Mouse (Mus musculus) ES-E14 (cell line): ENCODE data around the gene Naa16. TPM values are rescaled to one million over a fixed set of nuclear protein-coding genes. Genes with fewer than 3 reads are reported as not detected.

Source experiments
- DNase-seq: peaks from one replicate; pipeline ENCODE4 v3.0.0-alpha.2; 2013; ENCODE audit warnings: low read depth, low spot score
- H3K27ac ChIP-seq: 2 replicates; pipeline ENCODE4 v1.5.1; 2012; ENCODE audit warnings: low read depth, mild to moderate bottlenecking, low read length, moderate library complexity, mixed read lengths; ENCODE audit not compliant: poor library complexity, insufficient read depth, severe bottlenecking
- H3K36me3 ChIP-seq: 2 replicates; pipeline ENCODE4 v1.6.1; 2012; ENCODE audit warnings: mild to moderate bottlenecking, low read length, moderate library complexity, mixed read lengths; ENCODE audit not compliant: control insufficient read depth, poor library complexity, insufficient read depth, severe bottlenecking
- H3K4me1 ChIP-seq, 2 experiments: fragments of 150-350 bp in 1 of 2; sonication (generic) in 1 of 2; 2 replicates each; pipeline ENCODE4 v1.6.1; 2012; ENCODE audit warnings: low read length in 2 of 2, mild to moderate bottlenecking in 1 of 2, mixed read lengths in 1 of 2; ENCODE audit not compliant: control insufficient read depth in 2 of 2, insufficient read depth in 2 of 2, poor library complexity in 1 of 2
- H3K4me3 ChIP-seq, 2 experiments: fragments of 150-350 bp in 1 of 2; sonication (generic) in 1 of 2; 2 replicates each; pipeline ENCODE4 v1.5.1; 2012; ENCODE audit warnings: low read length in 2 of 2, low read depth in 1 of 2, mild to moderate bottlenecking in 1 of 2, mixed read lengths in 1 of 2; ENCODE audit not compliant: insufficient read depth in 1 of 2, poor library complexity in 1 of 2, severe bottlenecking in 1 of 2
- H3K9ac ChIP-seq: 2 replicates; pipeline ENCODE4 v1.6.1; 2012; ENCODE audit warnings: low read depth, mild to moderate bottlenecking, low read length, mixed read lengths; ENCODE audit not compliant: poor library complexity, insufficient read depth, severe bottlenecking
- H3K9me3 ChIP-seq: fragments of 150-350 bp; sonication (generic); 2 replicates; pipeline ENCODE4 v1.6.1; 2012; ENCODE audit warnings: low read depth, mild to moderate bottlenecking, low read length; ENCODE audit not compliant: control insufficient read depth, insufficient read depth
- CHD2 ChIP-seq: IDR thresholded peaks from 2 replicates; pipeline ENCODE4 v1.6.1; 2014; ENCODE audit warnings: mild to moderate bottlenecking, low read depth, low read length, inconsistent platforms
- HCFC1 ChIP-seq: IDR thresholded peaks from 2 replicates; pipeline ENCODE4 v1.6.1; 2012; ENCODE audit warnings: low read length, inconsistent platforms, borderline replicate concordance; ENCODE audit not compliant: insufficient read depth
- MAFK ChIP-seq: IDR thresholded peaks from 2 replicates; pipeline ENCODE4 v1.6.1; 2014; ENCODE audit warnings: mild to moderate bottlenecking, low read depth, low read length, inconsistent platforms; ENCODE audit not compliant: insufficient read depth
- ZC3H11A ChIP-seq: IDR thresholded peaks from 2 replicates; pipeline ENCODE4 v1.6.1; 2012; ENCODE audit warnings: low read depth, mild to moderate bottlenecking, inconsistent platforms, low read length, borderline replicate concordance
- ZNF384 ChIP-seq: IDR thresholded peaks from 2 replicates; pipeline ENCODE4 v1.6.1; 2012; ENCODE audit warnings: low read depth, low read length, inconsistent platforms
- in situ Hi-C, 2 experiments: fragments of 600-800 bp; cut with MboI; formaldehyde crosslinking; loops; one replicate each; pipeline ENCODE4 v1.15.1; 2025; ENCODE audit warnings: low sequenced_read_pairs in 2 of 2, inconsistent platforms in 1 of 2; ENCODE audit not compliant: unreplicated experiment in 2 of 2
- total RNA-seq: library from RNA; depleted of rRNA; stranded (reverse); fragments of 300-350 nt; gene quantifications from 2 replicates; pipeline ENCODE4 v1.2.3, GENCODE M21; 2012

Naa16 gene
- total RNA-seq, 1 experiment = 13.5 TPM

DNA sequence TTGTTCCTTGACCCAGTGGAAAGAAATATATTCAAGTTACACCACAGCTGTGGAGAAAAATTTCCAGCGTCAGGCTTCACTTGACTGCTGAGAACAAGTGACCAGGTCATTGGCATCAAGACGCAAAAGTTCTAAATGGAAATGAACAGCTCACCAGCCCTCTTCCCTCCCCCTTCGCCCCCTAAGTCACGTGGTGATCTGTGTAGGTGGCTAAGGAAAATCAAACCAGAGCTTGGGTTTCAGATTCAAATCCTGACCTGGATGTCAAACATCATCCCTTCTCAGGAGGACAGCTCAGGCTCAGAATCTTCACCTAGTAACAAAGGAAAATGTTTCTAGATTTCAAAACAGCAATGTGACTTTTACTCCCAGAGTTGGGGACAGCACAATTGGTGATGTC lies 91.3 kb downstream of the Naa16 start:
- Histone ChIP-seq H3K4me3 (no peak overlapping the region), H3K9ac (no peak overlapping the region), H3K9me3 (no peaks in the 10 kb centered on the region), H3K27ac (no peak overlapping the region), H3K36me3 (no peaks in the 10 kb centered on the region), H3K4me1 (no peaks in the 10 kb centered on the region)
- in situ Hi-C loops = no loop called here
- no peak for DNase-seq
- no peak for TF ChIP-seq ZNF384

- DNase-seq = no peak
- Histone ChIP-seq H3K36me3 (no peaks in the 10 kb centered on the region), H3K4me3 (no peak overlapping the region), H3K27ac (no peak overlapping the region), H3K4me1 (no peaks in the 10 kb centered on the region; a peak in 1 of 4 replicates), H3K9me3 (no peaks in the 10 kb centered on the region), H3K9ac (no peak overlapping the region)
- TF ChIP-seq ZC3H11A = no peak
- no peak for TF ChIP-seq HCFC1
- TF ChIP-seq MAFK = no peak
- TF ChIP-seq ZNF384 = no peak
- no peak for TF ChIP-seq CHD2
- in situ Hi-C loops = no loop called here
Measured at GRCm38 (mm10) chr14:79298314-79298992, 92.1 kb downstream of the Naa16 start.

DNA sequence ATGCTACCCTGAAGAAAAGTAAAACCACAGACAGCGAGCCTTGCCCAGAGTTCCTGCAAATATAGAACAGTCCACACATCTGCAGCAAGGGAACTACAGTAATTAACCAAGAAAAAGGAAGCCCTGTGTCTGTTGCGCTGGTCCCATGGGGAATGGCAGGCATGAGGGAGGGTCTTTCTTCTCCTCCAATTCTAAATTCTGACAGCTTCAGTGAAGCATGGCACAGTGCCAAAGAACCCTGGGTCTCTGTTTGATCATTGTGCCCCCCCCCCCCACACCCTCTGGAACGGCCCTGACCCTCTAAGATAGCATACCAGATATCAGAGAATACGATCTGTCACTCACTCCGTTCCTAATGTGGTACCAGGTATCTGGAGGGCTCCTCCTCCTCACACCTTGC lies 93.7 kb downstream of the Naa16 start:
- no peak for TF ChIP-seq HCFC1
- TF ChIP-seq MAFK = no peak
- no peak for TF ChIP-seq CHD2
- no peak for TF ChIP-seq ZC3H11A
- TF ChIP-seq ZNF384 = no peak
- in situ Hi-C loops = no loop called here
- no peak overlapping the region for H3K27ac ChIP-seq
- no peak for DNase-seq
- H3K9ac ChIP-seq = no peak overlapping the region
- no peak overlapping the region for H3K4me3 ChIP-seq
- no peaks in the 10 kb centered on the region; a peak in 1 of 4 replicates for H3K4me1 ChIP-seq
- no peaks in the 10 kb centered on the region for H3K9me3 ChIP-seq
- no peaks in the 10 kb centered on the region for H3K36me3 ChIP-seq

DNA sequence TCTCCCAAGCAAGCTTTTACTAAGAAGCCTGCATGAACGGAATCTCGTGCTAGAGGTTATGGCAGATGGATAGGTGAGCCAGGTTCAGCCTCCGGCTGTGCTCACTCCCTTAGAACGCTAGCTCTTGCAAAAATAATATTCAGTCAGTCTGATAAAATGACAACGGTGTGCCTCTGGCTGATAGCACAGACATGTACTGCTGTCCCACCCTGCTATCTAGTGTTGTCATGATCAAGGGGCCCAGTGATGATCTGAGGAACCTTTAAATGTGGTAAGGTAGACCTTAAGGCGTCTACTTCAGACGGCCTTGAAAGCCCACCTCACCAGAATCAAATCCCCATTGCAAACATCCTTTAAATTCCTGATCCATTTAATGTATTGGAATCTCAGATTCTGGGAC lies 94.4 kb downstream of the Naa16 start:
- Histone ChIP-seq H3K27ac (no peak overlapping the region), H3K36me3 (no peaks in the 10 kb centered on the region), H3K4me3 (no peak overlapping the region), H3K4me1 (no peaks in the 10 kb centered on the region; a peak in 1 of 4 replicates), H3K9me3 (no peaks in the 10 kb centered on the region), H3K9ac (no peak overlapping the region)
- no peak for TF ChIP-seq HCFC1
- no peak for TF ChIP-seq MAFK
- TF ChIP-seq ZC3H11A = no peak
- no peak for TF ChIP-seq CHD2
- TF ChIP-seq ZNF384 = no peak
- no peak for DNase-seq
- in situ Hi-C loops = no loop called here

- Histone ChIP-seq H3K36me3 (no peaks in the 10 kb centered on the region), H3K9ac (no peak overlapping the region), H3K9me3 (no peaks in the 10 kb centered on the region), H3K27ac (no peak overlapping the region), H3K4me3 (no peak overlapping the region), H3K4me1 (no peaks in the 10 kb centered on the region; a peak in 1 of 4 replicates)
- TF ChIP-seq HCFC1 (no peak), ZNF384 (no peak), MAFK (no peak), ZC3H11A (no peak), CHD2 (no peak)
- in situ Hi-C loops = no loop called here
- DNase-seq = no peak
Measured at GRCm38 (mm10) chr14:79295579-79295978, 95.0 kb downstream of the Naa16 start.
